Mouse (Mus musculus): ENCODE results near the gene Ccr1. TPM values are rescaled to one million over a fixed set of nuclear protein-coding genes. Genes with fewer than 3 reads are reported as not detected.

Gene Ccr1
- total and polyA plus RNA-seq, 2 experiments, result under 0.01 to 0.04 TPM

GRCm38 (mm10) chr9:123937989-123938388 lies 30.5 kb downstream of the Ccr1 start:
- no peaks in the 10 kb centered on the region for H3K36me3 ChIP-seq (ENCODE audit: control insufficient read depth, insufficient read depth, low read length)
- H3K27ac ChIP-seq (replicated peaks; ENCODE audit: insufficient read depth, low read depth, low read length), result no peak overlapping the region
- no peak overlapping the region for H3K4me3 ChIP-seq (ENCODE audit: insufficient read depth, low read depth, low read length)
- no peaks in the 10 kb centered on the region for H3K4me1 ChIP-seq (ENCODE audit: control insufficient read depth, insufficient read depth, low read length)
- H3K9ac ChIP-seq (ENCODE audit: low read depth, low read length), result no peak overlapping the region
- WGBS, result 84% methylated on average over 2 of the region's 2 CpGs
- H3K27me3 ChIP-seq (ENCODE audit: control insufficient read depth, insufficient read depth, low read length), result no peaks in the 10 kb centered on the region
- TF ChIP-seq CTCF (IDR thresholded peaks at IDR 0.05; ENCODE audit: low read depth, low read length), result no peak
- TF ChIP-seq POLR2A (IDR thresholded peaks at IDR 0.05; ENCODE audit: extremely low read depth, insufficient read depth, low read length), result no peak
- no peaks in the 10 kb centered on the region for H3K79me2 ChIP-seq (ENCODE audit: control insufficient read depth, insufficient read depth, low read length)
- no peak for DNase-seq (ENCODE audit: extremely low read depth, low read depth, low spot score)

GRCm38 (mm10) chr9:123936604-123937280 lies 31.8 kb downstream of the Ccr1 start:
- no peaks in the 10 kb centered on the region for H3K27me3 ChIP-seq (ENCODE audit: control insufficient read depth, insufficient read depth, low read length)
- DNase-seq (ENCODE audit: extremely low read depth, low read depth, low spot score), result no peak
- no peak for TF ChIP-seq POLR2A (IDR thresholded peaks at IDR 0.05; ENCODE audit: extremely low read depth, insufficient read depth, low read length)
- H3K4me3 ChIP-seq (ENCODE audit: insufficient read depth, low read depth, low read length), result no peak overlapping the region
- H3K79me2 ChIP-seq (ENCODE audit: control insufficient read depth, insufficient read depth, low read length), result no peaks in the 10 kb centered on the region
- no peak overlapping the region for H3K27ac ChIP-seq (replicated peaks; ENCODE audit: insufficient read depth, low read depth, low read length)
- 83% methylated on average over 9 of the region's 9 CpGs for WGBS
- H3K4me1 ChIP-seq (ENCODE audit: control insufficient read depth, insufficient read depth, low read length), result 0 out of 2 replicates have a peak, but pooled peaks cover 2% of the 10 kb centered on the region
- H3K9ac ChIP-seq (ENCODE audit: low read depth, low read length), result no peak overlapping the region
- H3K36me3 ChIP-seq (ENCODE audit: control insufficient read depth, insufficient read depth, low read length), result no peaks in the 10 kb centered on the region

- no peaks in the 10 kb centered on the region for H3K79me2 ChIP-seq (ENCODE audit: control insufficient read depth, insufficient read depth, low read length)
- no peak overlapping the region for H3K9ac ChIP-seq (ENCODE audit: low read depth, low read length)
- H3K27me3 ChIP-seq (ENCODE audit: control insufficient read depth, insufficient read depth, low read length), result no peaks in the 10 kb centered on the region
- no peaks in the 10 kb centered on the region for H3K36me3 ChIP-seq (ENCODE audit: control insufficient read depth, insufficient read depth, low read length)
- H3K4me3 ChIP-seq (ENCODE audit: insufficient read depth, low read depth, low read length), result no peak overlapping the region
- no peak for TF ChIP-seq CTCF (IDR thresholded peaks at IDR 0.05; ENCODE audit: low read depth, low read length)
- no peak for TF ChIP-seq POLR2A (IDR thresholded peaks at IDR 0.05; ENCODE audit: extremely low read depth, insufficient read depth, low read length)
- 0 out of 2 replicates have a peak, but pooled peaks cover 2% of the 10 kb centered on the region for H3K4me1 ChIP-seq (ENCODE audit: control insufficient read depth, insufficient read depth, low read length)
- WGBS, result 93% methylated on average over 5 of the region's 5 CpGs
- H3K27ac ChIP-seq (replicated peaks; ENCODE audit: insufficient read depth, low read depth, low read length), result no peak overlapping the region
- no peak for DNase-seq (ENCODE audit: extremely low read depth, low read depth, low spot score)
These were observed 32.7 kb downstream of the Ccr1 start for GRCm38 (mm10) chr9:123935776-123936175.

GRCm38 (mm10) chr9:123935346-123935745 lies 33.1 kb downstream of the Ccr1 start:
- Histone ChIP-seq H3K4me1 (ENCODE audit: control insufficient read depth, insufficient read depth, low read length) (0 out of 2 replicates have a peak, but pooled peaks cover 2% of the 10 kb centered on the region), H3K27me3 (ENCODE audit: control insufficient read depth, insufficient read depth, low read length) (no peaks in the 10 kb centered on the region), H3K36me3 (ENCODE audit: control insufficient read depth, insufficient read depth, low read length) (no peaks in the 10 kb centered on the region), H3K9ac (ENCODE audit: low read depth, low read length) (no peak overlapping the region), H3K27ac (replicated peaks; ENCODE audit: insufficient read depth, low read depth, low read length) (no peak overlapping the region), H3K79me2 (ENCODE audit: control insufficient read depth, insufficient read depth, low read length) (no peaks in the 10 kb centered on the region), H3K4me3 (ENCODE audit: insufficient read depth, low read depth, low read length) (no peak overlapping the region)
- WGBS, result 92% methylated on average over 6 of the region's 6 CpGs
- no peak for DNase-seq (ENCODE audit: extremely low read depth, low read depth, low spot score)
- TF ChIP-seq POLR2A (IDR thresholded peaks at IDR 0.05; ENCODE audit: extremely low read depth, insufficient read depth, low read length) (no peak), CTCF (IDR thresholded peaks at IDR 0.05; ENCODE audit: low read depth, low read length) (no peak)

- Histone ChIP-seq H3K79me2 (ENCODE audit: control insufficient read depth, insufficient read depth, low read length) (no peaks in the 10 kb centered on the region), H3K4me3 (ENCODE audit: insufficient read depth, low read depth, low read length) (no peak overlapping the region), H3K36me3 (ENCODE audit: control insufficient read depth, insufficient read depth, low read length) (no peaks in the 10 kb centered on the region), H3K27me3 (ENCODE audit: control insufficient read depth, insufficient read depth, low read length) (no peaks in the 10 kb centered on the region), H3K9ac (ENCODE audit: low read depth, low read length) (no peak overlapping the region), H3K27ac (replicated peaks; ENCODE audit: insufficient read depth, low read depth, low read length) (no peak overlapping the region), H3K4me1 (ENCODE audit: control insufficient read depth, insufficient read depth, low read length) (0 out of 2 replicates have a peak, but pooled peaks cover 2% of the 10 kb centered on the region)
- 89% methylated on average over 5 of the region's 5 CpGs for WGBS
- DNase-seq (ENCODE audit: extremely low read depth, low read depth, low spot score), result no peak
- TF ChIP-seq CTCF (IDR thresholded peaks at IDR 0.05; ENCODE audit: low read depth, low read length) (no peak), POLR2A (IDR thresholded peaks at IDR 0.05; ENCODE audit: extremely low read depth, insufficient read depth, low read length) (no peak)
These were observed 34.6 kb downstream of the Ccr1 start for GRCm38 (mm10) chr9:123933716-123934445.

Data from liver, adult 2 months (tissue).